Mouse (Mus musculus): Measurements from ENCODE around the gene Npw.

DNA sequence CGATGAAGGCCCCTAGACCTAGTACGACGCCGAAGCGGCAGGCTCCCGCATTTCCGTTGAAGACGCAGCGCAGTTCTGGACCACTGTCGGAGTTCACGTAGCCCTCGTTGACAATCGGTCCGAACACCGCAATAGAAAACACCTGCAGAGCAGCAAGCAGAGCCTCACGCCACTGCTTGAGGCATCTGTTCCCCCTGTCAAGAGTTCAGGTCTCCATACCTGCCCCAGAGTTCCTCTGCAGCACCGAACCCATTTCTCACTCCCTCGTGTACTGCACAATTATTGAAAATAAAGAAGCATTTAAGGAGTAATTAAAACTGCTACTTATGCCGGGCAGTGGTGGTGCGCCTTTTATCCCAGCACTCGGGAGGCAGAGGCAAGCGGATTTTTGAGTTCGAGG is 29.3 kb upstream of the Npw start:
- TF ChIP-seq CTCF (IDR thresholded peaks at IDR 0.05; ENCODE audit: borderline replicate concordance, control insufficient read depth, extremely low read depth, insufficient read depth, low read length, poor library complexity) (no peak), POLR2A (IDR thresholded peaks at IDR 0.05; ENCODE audit: control insufficient read depth, extremely low read depth, insufficient read depth, low read length, poor library complexity) (no peak)

Data from thymus, adult 2 months (tissue).